15 mouse cellular contexts compared by ENCODE assay signal in genomic region chr9:64473695-64474094, GRCm38 (mm10).
A peak's percentile ranks its signal among the peaks of the same experiment; 100 is the strongest.
DNase-seq lines count a peak whose midpoint lies in the region; ATAC-seq and TF ChIP-seq lines count a peak whose summit lies in the region.
"Had no signal": no experiment of that assay in that cellular context is flagged by ENCODE, and none has a peak within 500 bp of the region (broad histone marks: within the 10 kb centered on the region; RNA-seq: fewer than 3 reads in every experiment).

No protein-coding gene starts in this region.

- no peak for DNase-seq in kidney, adult 9 months
- no peak for DNase-seq in neural tube, embryonic 10.5 days (ENCODE audit: extremely low spot score, low spot score)
- peak; percentile 62 for DNase-seq in brain, embryonic 14.5 days (ENCODE audit: low read depth)
- peak; percentile 66 to 68 for DNase-seq in right cerebral cortex, postnatal 10 days (ENCODE audit: low spot score in 2 of 2)
- DNase-seq in gastrocnemius, adult 2 months: no peak
- DNase-seq: cerebellum, adult 11-12 months; lung, adult 18-20 months; lung, postnatal 36 days; thymus, postnatal 25 days had no signal

- 0 out of 2 replicates have a peak, but pooled peaks cover 2% of the 10 kb centered on the region for H3K27me3 ChIP-seq in kidney, embryonic 16.5 days (ENCODE audit: insufficient read depth, low read length)
- H3K27me3 ChIP-seq in neural tube, embryonic 13.5 days: peaks cover 12% of the 10 kb centered on the region; the same call in 1 of the 2 replicates
- H3K27me3 ChIP-seq: intestine, embryonic 15.5 days had no signal

- no peak overlapping the region for H3K27ac ChIP-seq in kidney, embryonic 16.5 days (ENCODE audit: low read length)
- H3K27ac ChIP-seq in neural tube, embryonic 13.5 days (replicated peaks): no peak overlapping the region
- no peak overlapping the region for H3K27ac ChIP-seq in gastrocnemius, adult 2 months
- H3K27ac ChIP-seq: hindbrain, embryonic 13.5 days; intestine, embryonic 15.5 days; midbrain, embryonic 10.5 days had no signal

- no peak for TF ChIP-seq CTCF in brain, embryonic 14.5 days (IDR thresholded peaks at IDR 0.05; ENCODE audit: borderline replicate concordance, extremely low read depth, insufficient read depth, insufficient read length)
- no peak for TF ChIP-seq CTCF in gastrocnemius, adult 2 months (IDR thresholded peaks at IDR 0.05)

- H3K4me2 ChIP-seq in kidney, embryonic 16.5 days (replicated peaks; ENCODE audit: low read depth, low read length): no peak overlapping the region
- H3K4me2 ChIP-seq in neural tube, embryonic 13.5 days: no peak overlapping the region
- H3K4me2 ChIP-seq: heart, embryonic 11.5 days; hindbrain, embryonic 13.5 days; intestine, embryonic 15.5 days had no signal

- intact Hi-C loops in gastrocnemius, adult 2 months (cut with DNase I): no loop called here

- peaks cover 33% of the 10 kb centered on the region for H3K4me1 ChIP-seq in kidney, embryonic 16.5 days (ENCODE audit: insufficient read depth, low read length)
- H3K4me1 ChIP-seq in neural tube, embryonic 13.5 days (replicated peaks): peaks cover 40% of the 10 kb centered on the region
- H3K4me1 ChIP-seq: intestine, embryonic 15.5 days had no signal

- H3K9ac ChIP-seq in kidney, embryonic 16.5 days (replicated peaks; ENCODE audit: low read length): 0 out of 2 replicates have a peak overlapping the region, but pooled peaks have one; percentile 4
- peak overlapping the region; percentile 26; the same call in 1 of the 2 replicates for H3K9ac ChIP-seq in neural tube, embryonic 13.5 days
- H3K9ac ChIP-seq: hindbrain, embryonic 13.5 days; intestine, embryonic 15.5 days had no signal

- no peak overlapping the region for H3K4me3 ChIP-seq in kidney, embryonic 16.5 days (ENCODE audit: low read length)
- no peak overlapping the region for H3K4me3 ChIP-seq in neural tube, embryonic 13.5 days
- no peak overlapping the region for H3K4me3 ChIP-seq in gastrocnemius, adult 2 months
- H3K4me3 ChIP-seq: hindbrain, embryonic 13.5 days; intestine, embryonic 15.5 days; midbrain, embryonic 10.5 days had no signal

- 44% methylated on average over 4 of the region's 4 CpGs for WGBS in kidney, embryonic 16.5 days
- WGBS in neural tube, embryonic 13.5 days: 51% methylated on average over 4 of the region's 4 CpGs

- no peak for TF ChIP-seq POLR2A in brain, embryonic 14.5 days (IDR thresholded peaks at IDR 0.05; ENCODE audit: borderline replicate concordance, extremely low read depth, insufficient read depth, insufficient read length, poor library complexity, severe bottlenecking)

- no peaks in the 10 kb centered on the region for H3K9me3 ChIP-seq in kidney, embryonic 16.5 days (ENCODE audit: low read length)
- H3K9me3 ChIP-seq in neural tube, embryonic 13.5 days: no peaks in the 10 kb centered on the region
- H3K9me3 ChIP-seq: hindbrain, embryonic 13.5 days; intestine, embryonic 15.5 days; midbrain, embryonic 10.5 days had no signal

- H3K36me3 ChIP-seq in kidney, embryonic 16.5 days (ENCODE audit: insufficient read depth, low read length): no peaks in the 10 kb centered on the region
- H3K36me3 ChIP-seq in neural tube, embryonic 13.5 days: no peaks in the 10 kb centered on the region
- H3K36me3 ChIP-seq: hindbrain, embryonic 13.5 days; intestine, embryonic 15.5 days; midbrain, embryonic 10.5 days had no signal

- ATAC-seq in kidney, embryonic 16.5 days (ENCODE audit: low FRiP score, low TSS enrichment): no peak
- ATAC-seq in neural tube, embryonic 13.5 days (ENCODE audit: low read depth): no peak
- ATAC-seq: intestine, embryonic 15.5 days had no signal

Comparison
In these comparisons a context has a peak if more than half of its experiments do, and no peak if none do; other contexts are left out.
1. DNase-seq: peak in brain, embryonic 14.5 days (single experiment) and right cerebral cortex, postnatal 10 days (2 of 2); none in kidney, adult 9 months (single experiment), neural tube, embryonic 10.5 days (single experiment) and gastrocnemius, adult 2 months (single experiment).